Mouse (Mus musculus) liver, embryonic 14.5 days (tissue): Measurements from ENCODE around the gene Ttll6.
"Not testable (repeated sequence)": the region's sequence is repeated elsewhere in the genome, so short reads cannot be mapped to it uniquely, and the experiment has no call there.

Experiments
- CTCF ChIP-seq: IDR thresholded peaks from 2 replicates; pipeline ENCODE4 v1.5.1; 2016; ENCODE audit warnings: antibody characterized with exemption, low read depth, control low read depth
- EP300 ChIP-seq: IDR thresholded peaks from 2 replicates; pipeline ENCODE4 v1.6.1; 2016; ENCODE audit warnings: antibody characterized with exemption, low read depth

DNA sequence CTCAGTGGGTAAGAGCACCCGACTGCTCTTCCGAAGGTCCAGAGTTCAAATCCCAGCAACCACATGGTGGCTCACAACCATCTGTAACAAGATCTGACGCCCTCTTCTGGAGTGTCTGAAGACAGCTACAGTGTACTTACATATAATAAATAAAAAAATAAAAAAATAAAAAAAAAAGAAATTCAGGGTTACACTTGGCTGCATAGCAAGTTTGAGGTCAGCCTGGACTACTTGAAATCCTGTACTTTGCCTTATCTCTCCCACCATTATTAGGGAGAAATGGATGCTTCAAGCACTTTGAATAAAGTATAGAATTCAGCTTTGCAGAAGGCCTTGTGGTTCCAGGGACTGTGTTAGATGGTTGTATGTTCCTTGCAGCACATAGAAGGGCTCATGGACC is 16.7 kb upstream of the Ttll6 start:
- not testable (repeated sequence) for TF ChIP-seq CTCF, EP300
